Mouse (Mus musculus): ENCODE results near the gene Ren1. TPM values are rescaled to one million over a fixed set of nuclear protein-coding genes. Genes with fewer than 3 reads are reported as not detected.

Gene Ren1
- polyA plus RNA-seq (2016; fragmentation: Nextera tagmentation; extraction: Ambion mirVana) = 0.18 TPM in 1 of 2 replicates, not detected in the other

DNA sequence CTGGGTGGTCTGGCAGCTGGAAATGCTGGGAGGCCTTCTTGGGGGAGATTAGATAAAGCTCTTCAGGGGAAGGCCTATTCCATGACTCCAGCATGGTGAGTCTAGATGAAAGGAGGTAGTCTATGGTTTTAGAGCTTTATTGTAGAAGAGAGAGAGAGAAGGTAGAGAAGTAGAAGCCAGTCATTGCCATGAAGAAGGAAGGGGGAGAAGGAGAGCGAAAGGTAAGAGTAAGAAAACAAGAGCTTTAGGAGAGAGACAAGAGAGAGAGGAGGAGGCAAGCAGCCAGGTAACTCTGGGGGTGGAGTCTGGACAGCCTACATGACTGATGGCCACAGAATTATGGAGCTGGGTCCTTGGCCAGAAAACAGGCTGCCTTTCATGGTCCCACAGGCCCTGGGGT lies at the start of gene Ren1:
TSS of gene Ren1 (plus strand) at position 301 of the 400 bp plus-strand sequence.
- no peak within 1 kb of the TSS for H3K27ac ChIP-seq (ENCODE audit: poor library complexity, severe bottlenecking)
- peaks cover 28% of the 10 kb centered on the region for H3K27me3 ChIP-seq (replicated peaks)
- H3K4me2 ChIP-seq = no peak within 1 kb of the TSS
- no peaks in the 10 kb centered on the region for H3K36me3 ChIP-seq
- peaks cover 17% of the 10 kb centered on the region for H3K4me1 ChIP-seq (replicated peaks)
- ATAC-seq (ENCODE audit: insufficient number of reproducible peaks, low FRiP score) = no peak
- WGBS = 89% methylated on average over 1 of the region's 1 CpGs
- H3K9ac ChIP-seq = no peak within 1 kb of the TSS
- H3K9me3 ChIP-seq (replicated peaks) = no peaks in the 10 kb centered on the region
- no peak within 1 kb of the TSS for H3K4me3 ChIP-seq

DNA sequence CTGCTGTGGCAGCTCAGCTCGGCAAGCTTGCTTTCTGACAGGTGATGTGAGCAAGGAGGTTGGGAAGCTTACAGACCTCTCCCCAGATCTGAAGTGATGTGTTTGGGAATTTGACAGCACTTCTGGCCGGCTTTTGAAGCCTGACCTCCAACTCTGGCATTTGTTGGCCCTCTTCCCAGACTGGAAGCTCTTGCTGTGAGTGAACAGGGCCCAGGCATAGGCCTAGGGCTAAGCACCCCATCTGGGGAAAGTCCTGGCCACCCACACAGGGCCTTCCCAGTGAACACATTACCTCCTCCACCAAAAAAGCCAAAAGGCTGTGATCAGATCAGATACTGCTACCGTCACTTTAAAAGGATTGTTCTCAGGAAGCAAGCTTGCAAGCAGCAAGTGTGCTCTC lies 47.8 kb upstream of the Ren1 start:
- Histone ChIP-seq H3K4me2 (no peak overlapping the region), H3K9ac (no peak overlapping the region), H3K27me3 (replicated peaks) (no peaks in the 10 kb centered on the region), H3K4me3 (no peak overlapping the region), H3K36me3 (peaks cover 16% of the 10 kb centered on the region; the same call in 1 of the 2 replicates), H3K9me3 (replicated peaks) (no peaks in the 10 kb centered on the region), H3K4me1 (replicated peaks) (peaks cover 35% of the 10 kb centered on the region), H3K27ac (ENCODE audit: poor library complexity, severe bottlenecking) (peak overlapping the region; percentile 88)
- 6% methylated on average over 3 of the region's 3 CpGs for WGBS
- ATAC-seq (ENCODE audit: insufficient number of reproducible peaks, low FRiP score) = peak; percentile 53

DNA sequence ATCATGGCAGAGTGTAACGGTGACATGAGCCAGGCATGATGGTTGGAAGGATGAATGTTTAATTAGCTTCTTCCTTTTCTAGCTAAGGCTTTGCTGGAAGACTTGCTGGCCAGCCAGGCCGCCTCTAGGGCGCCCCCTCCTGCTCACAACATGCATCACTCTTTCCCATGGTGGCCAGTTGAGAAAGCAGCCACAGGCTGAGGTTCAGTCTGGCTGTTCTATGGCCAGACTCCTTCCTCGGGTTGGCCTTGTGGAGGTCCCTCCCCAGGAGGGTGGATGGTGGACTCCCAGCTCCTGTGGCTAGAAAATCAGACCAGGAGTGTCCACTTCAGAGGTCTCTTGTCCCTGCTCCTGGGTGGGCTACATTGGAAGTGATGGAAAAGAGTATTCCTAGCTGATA lies 43.5 kb upstream of the Ren1 start:
- Histone ChIP-seq H3K9ac (no peak overlapping the region), H3K27ac (ENCODE audit: poor library complexity, severe bottlenecking) (no peak overlapping the region), H3K9me3 (replicated peaks) (no peaks in the 10 kb centered on the region), H3K27me3 (replicated peaks) (no peaks in the 10 kb centered on the region), H3K36me3 (no peaks in the 10 kb centered on the region), H3K4me3 (no peak overlapping the region), H3K4me2 (no peak overlapping the region), H3K4me1 (replicated peaks) (peaks cover 24% of the 10 kb centered on the region)
- WGBS = 17% methylated on average over 4 of the region's 4 CpGs
- no peak for ATAC-seq (ENCODE audit: insufficient number of reproducible peaks, low FRiP score)

DNA sequence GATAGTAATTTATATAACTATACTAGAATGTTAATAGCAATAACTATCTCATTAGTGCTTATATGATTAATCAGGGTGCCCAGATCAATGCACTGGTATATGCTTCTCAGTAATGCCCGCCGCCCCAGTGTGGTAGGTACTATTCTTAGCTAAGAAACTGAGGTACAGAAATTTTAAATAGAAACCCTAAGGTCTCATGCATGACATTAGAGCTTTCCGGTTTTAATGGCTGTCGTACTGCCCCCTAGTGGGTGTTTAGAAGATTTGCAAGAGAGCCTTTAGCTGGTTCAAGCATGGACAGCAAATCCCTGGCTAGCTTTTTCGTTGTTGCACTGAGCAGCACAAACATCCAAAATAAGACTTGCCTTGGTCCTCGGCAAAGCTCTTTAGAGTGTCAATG lies 43.0 kb upstream of the Ren1 start:
- no peak overlapping the region for H3K9ac ChIP-seq
- no peaks in the 10 kb centered on the region for H3K27me3 ChIP-seq (replicated peaks)
- no peak for ATAC-seq (ENCODE audit: insufficient number of reproducible peaks, low FRiP score)
- 12% methylated on average over 6 of the region's 6 CpGs for WGBS
- H3K9me3 ChIP-seq (replicated peaks) = no peaks in the 10 kb centered on the region
- no peak overlapping the region for H3K4me2 ChIP-seq
- H3K4me1 ChIP-seq (replicated peaks) = peaks cover 24% of the 10 kb centered on the region
- H3K27ac ChIP-seq (ENCODE audit: poor library complexity, severe bottlenecking) = no peak overlapping the region
- no peaks in the 10 kb centered on the region for H3K36me3 ChIP-seq
- H3K4me3 ChIP-seq = no peak overlapping the region

DNA sequence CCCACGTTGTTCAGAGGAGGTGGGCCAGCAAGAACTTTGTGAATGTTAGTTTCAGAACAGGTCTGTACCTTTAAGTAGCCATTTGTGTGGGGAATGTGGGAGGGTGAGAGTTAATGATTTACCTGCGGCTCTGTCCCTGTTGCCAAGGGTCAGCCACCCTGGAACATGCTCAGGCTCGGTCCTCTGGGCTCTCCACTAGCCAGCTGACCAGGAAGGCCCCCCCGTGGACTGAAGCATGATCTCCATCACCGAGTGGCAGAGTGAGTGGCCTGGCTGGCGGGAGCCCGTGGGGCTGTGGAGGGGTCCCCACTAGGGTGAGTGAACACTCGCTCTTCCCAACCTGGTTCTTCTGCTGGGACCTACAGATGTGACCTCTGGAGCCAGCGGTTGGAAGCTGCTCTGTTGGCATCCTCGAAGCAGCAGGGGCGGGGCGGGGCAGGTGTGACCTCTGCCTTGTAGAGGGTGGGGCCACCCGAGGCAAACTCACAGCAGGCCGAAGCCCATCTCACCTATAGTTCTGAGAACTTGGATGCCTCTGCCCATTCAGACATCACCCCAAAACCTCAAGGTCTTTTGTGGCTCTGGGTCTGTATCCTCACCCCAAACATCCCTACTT lies 40.5 kb upstream of the Ren1 start, which contains the start of gene Golt1a:
TSS of gene Golt1a (plus strand) at position 149 of the 616 bp plus-strand sequence.
- no peak within 1 kb of the TSS for H3K4me2 ChIP-seq
- H3K4me1 ChIP-seq (replicated peaks) = peaks cover 18% of the 10 kb centered on the region
- no peak within 1 kb of the TSS for H3K27ac ChIP-seq (ENCODE audit: poor library complexity, severe bottlenecking)
- ATAC-seq (ENCODE audit: insufficient number of reproducible peaks, low FRiP score) = peak; percentile 24; the same call in 1 of the 2 replicates
- 60% methylated on average over 14 of the region's 14 CpGs for WGBS
- H3K4me3 ChIP-seq = no peak within 1 kb of the TSS
- H3K36me3 ChIP-seq = no peaks in the 10 kb centered on the region
- H3K27me3 ChIP-seq (replicated peaks) = no peaks in the 10 kb centered on the region
- no peak within 1 kb of the TSS for H3K9ac ChIP-seq
- H3K9me3 ChIP-seq (replicated peaks) = no peaks in the 10 kb centered on the region

DNA sequence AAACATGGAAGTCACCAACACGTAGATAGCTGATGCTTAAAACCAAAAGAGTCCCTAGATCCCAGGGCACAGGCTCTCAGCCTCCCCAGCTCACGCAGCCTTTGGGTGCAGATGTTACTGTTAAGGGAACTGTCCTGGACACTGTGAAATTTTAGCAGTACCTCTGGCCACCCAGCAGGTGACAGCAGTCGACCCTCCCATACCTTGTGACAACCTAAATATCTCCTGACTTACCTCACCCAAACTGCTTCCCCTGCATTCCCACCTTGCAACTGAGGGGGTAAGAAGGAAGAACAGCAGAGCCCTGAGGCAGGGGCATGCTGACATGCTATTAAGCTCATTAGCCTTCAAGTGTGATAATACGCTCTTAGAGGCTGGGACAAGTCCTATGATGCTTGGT lies 39.1 kb upstream of the Ren1 start:
- WGBS = 57% methylated on average over 4 of the region's 4 CpGs

DNA sequence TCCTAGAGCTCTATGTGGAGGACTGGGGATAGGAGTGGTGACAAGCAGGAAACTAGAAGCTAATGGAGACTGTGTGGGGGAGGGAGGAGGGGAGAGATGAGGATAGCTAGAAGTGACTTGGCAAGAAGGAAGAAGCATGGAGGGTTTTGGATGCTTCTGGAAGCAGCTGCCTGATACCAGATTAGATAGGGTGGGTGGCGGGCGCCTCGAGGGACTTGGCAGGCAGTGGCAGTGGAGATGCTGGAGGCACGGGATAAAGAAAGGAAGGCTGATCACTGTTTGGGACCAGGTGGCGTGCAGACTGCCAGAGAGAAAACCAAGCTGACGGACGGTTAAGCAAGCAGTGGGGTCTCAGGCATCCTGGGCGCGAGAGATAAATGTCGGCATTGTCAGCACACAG lies 38.4 kb upstream of the Ren1 start:
- H3K27ac ChIP-seq (ENCODE audit: poor library complexity, severe bottlenecking) = no peak overlapping the region
- peak overlapping the region; percentile 11; the same call in 1 of the 2 replicates for H3K9ac ChIP-seq
- no peaks in the 10 kb centered on the region for H3K9me3 ChIP-seq (replicated peaks)
- WGBS = 7% methylated on average over 10 of the region's 10 CpGs
- no peak overlapping the region for H3K4me3 ChIP-seq
- H3K27me3 ChIP-seq (replicated peaks) = no peaks in the 10 kb centered on the region
- peak overlapping the region; percentile 39 for H3K4me2 ChIP-seq
- H3K4me1 ChIP-seq (replicated peaks) = peaks cover 16% of the 10 kb centered on the region
- ATAC-seq (ENCODE audit: insufficient number of reproducible peaks, low FRiP score) = no peak
- no peaks in the 10 kb centered on the region for H3K36me3 ChIP-seq

More for the DNA sequence above, 39.1 kb upstream of the Ren1 start:
- H3K27ac ChIP-seq (ENCODE audit: poor library complexity, severe bottlenecking) = no peak overlapping the region
- no peaks in the 10 kb centered on the region for H3K36me3 ChIP-seq
- H3K9ac ChIP-seq = no peak overlapping the region
- no peaks in the 10 kb centered on the region for H3K9me3 ChIP-seq (replicated peaks)
- no peak for ATAC-seq (ENCODE audit: insufficient number of reproducible peaks, low FRiP score)
- H3K4me3 ChIP-seq = no peak overlapping the region
- peaks cover 18% of the 10 kb centered on the region for H3K4me1 ChIP-seq (replicated peaks)
- no peaks in the 10 kb centered on the region for H3K27me3 ChIP-seq (replicated peaks)
- H3K4me2 ChIP-seq = no peak overlapping the region

DNA sequence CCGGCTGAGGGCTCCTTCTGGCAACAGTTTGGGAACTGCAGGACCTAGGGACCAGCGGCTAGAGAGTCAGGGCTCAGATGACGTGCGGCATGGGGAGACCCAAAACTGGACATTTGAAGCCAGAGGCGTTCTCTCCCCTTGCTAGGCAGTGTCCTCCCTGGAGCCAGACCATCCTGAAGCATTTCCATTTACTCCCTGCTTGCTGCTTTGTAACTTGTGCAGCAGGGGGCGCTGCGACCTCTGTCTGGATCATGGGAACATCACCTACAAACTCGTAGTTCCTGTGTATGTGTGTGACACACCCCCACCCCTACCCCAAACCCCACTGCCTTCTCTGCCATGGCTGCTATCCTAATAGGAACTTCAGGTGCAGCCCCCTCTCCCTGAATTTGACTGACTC lies 35.9 kb upstream of the Ren1 start:
- Histone ChIP-seq H3K27me3 (replicated peaks) (no peaks in the 10 kb centered on the region), H3K27ac (ENCODE audit: poor library complexity, severe bottlenecking) (no peak overlapping the region), H3K36me3 (no peaks in the 10 kb centered on the region), H3K9me3 (replicated peaks) (no peaks in the 10 kb centered on the region; the same call in 1 of the 2 replicates), H3K4me3 (no peak overlapping the region), H3K4me1 (replicated peaks) (peaks cover 15% of the 10 kb centered on the region), H3K4me2 (no peak overlapping the region), H3K9ac (no peak overlapping the region)
- WGBS = 22% methylated on average over 8 of the region's 8 CpGs
- ATAC-seq (ENCODE audit: insufficient number of reproducible peaks, low FRiP score) = no peak

DNA sequence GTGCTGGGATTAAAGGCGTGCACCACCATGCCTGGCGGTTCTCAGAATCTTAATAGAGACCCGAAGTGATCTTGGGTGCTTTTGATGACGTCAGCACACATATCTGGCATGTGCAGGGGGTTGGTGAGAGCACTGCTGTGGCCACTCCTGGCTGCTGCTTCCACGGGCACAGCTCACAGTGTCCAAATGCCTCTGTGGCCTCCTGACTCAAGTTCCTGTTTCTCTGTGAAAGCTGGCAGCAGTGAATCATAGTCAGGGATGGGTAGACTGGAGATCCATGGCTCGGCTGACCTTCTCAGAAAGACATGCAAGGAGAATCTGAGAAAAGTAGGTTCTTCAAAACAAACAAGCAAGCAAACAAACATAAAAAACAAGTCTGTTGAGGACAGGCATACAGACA lies 34.5 kb upstream of the Ren1 start:
- no peaks in the 10 kb centered on the region; the same call in 1 of the 2 replicates for H3K9me3 ChIP-seq (replicated peaks)
- H3K27ac ChIP-seq (ENCODE audit: poor library complexity, severe bottlenecking) = no peak overlapping the region
- no peak for ATAC-seq (ENCODE audit: insufficient number of reproducible peaks, low FRiP score)
- 71% methylated on average over 6 of the region's 6 CpGs for WGBS
- H3K4me1 ChIP-seq (replicated peaks) = peaks cover 15% of the 10 kb centered on the region
- no peak overlapping the region for H3K9ac ChIP-seq
- H3K4me2 ChIP-seq = no peak overlapping the region
- H3K27me3 ChIP-seq (replicated peaks) = no peaks in the 10 kb centered on the region
- no peaks in the 10 kb centered on the region for H3K36me3 ChIP-seq
- no peak overlapping the region for H3K4me3 ChIP-seq

DNA sequence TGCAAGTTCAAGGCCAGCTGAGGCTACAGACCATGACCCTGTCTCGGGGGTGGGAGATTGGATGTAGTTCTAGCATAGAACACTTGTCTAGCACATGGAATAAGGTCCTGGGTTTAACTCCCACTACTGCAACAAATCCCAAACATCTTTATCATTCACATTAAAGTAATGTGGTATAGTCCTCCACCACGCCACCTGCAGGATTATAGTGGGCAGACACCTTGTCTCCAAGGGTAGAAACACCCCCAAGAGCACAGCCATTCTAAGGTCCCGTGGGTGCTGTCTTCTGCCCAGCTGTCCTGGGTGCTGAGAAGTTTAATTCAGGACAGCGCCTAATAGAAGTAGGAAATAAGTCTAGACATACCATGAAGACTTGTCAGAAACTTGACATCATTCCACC lies 33.7 kb upstream of the Ren1 start:
- Histone ChIP-seq H3K27me3 (replicated peaks) (no peaks in the 10 kb centered on the region), H3K4me2 (no peak overlapping the region), H3K4me1 (replicated peaks) (peaks cover 13% of the 10 kb centered on the region), H3K9ac (no peak overlapping the region), H3K27ac (ENCODE audit: poor library complexity, severe bottlenecking) (no peak overlapping the region), H3K36me3 (no peaks in the 10 kb centered on the region), H3K9me3 (replicated peaks) (no peaks in the 10 kb centered on the region; the same call in 1 of the 2 replicates), H3K4me3 (no peak overlapping the region)
- ATAC-seq (ENCODE audit: insufficient number of reproducible peaks, low FRiP score) = no peak
- WGBS = 76% methylated on average over 4 of the region's 4 CpGs

DNA sequence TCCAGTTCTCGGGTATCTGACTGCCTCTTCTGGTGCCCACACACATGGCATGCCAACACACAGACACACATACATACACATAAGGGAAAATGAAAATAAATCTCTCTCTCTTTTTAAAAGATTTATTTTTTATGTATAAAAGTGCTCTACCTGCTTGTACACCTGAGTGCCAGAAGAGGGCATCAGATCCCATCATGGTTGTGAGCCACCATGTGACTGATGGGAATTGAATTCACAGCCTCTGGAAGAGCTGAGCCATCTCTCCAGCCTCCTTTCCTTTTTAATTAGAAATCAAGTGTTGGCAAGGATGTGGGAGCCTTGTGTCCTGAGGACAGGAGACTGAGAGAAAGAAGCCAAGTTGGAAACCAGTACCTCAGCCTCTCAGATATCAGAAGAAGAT lies 33.2 kb upstream of the Ren1 start:
- no peaks in the 10 kb centered on the region for H3K27me3 ChIP-seq (replicated peaks)
- WGBS = 76% methylated on average over 1 of the region's 1 CpGs
- no peak overlapping the region for H3K4me3 ChIP-seq

More for the DNA sequence above, 33.2 kb upstream of the Ren1 start:
- no peak overlapping the region for H3K4me2 ChIP-seq
- no peak overlapping the region for H3K9ac ChIP-seq
- ATAC-seq (ENCODE audit: insufficient number of reproducible peaks, low FRiP score) = no peak
- H3K9me3 ChIP-seq (replicated peaks) = no peaks in the 10 kb centered on the region; the same call in 1 of the 2 replicates
- peaks cover 8% of the 10 kb centered on the region for H3K4me1 ChIP-seq (replicated peaks)
- H3K36me3 ChIP-seq = no peaks in the 10 kb centered on the region
- H3K27ac ChIP-seq (ENCODE audit: poor library complexity, severe bottlenecking) = no peak overlapping the region

Data from heart, embryonic 12.5 days (tissue).